Mouse (Mus musculus) macrophage (primary cell): ENCODE results near the gene Krt78. TPM values are rescaled to one million over a fixed set of nuclear protein-coding genes. Genes with fewer than 3 reads are reported as not detected.
"Not testable (repeated sequence)": the region's sequence is repeated elsewhere in the genome, so short reads cannot be mapped to it uniquely, and the experiment has no call there.

ENCODE experiments used
- H3K27ac ChIP-seq: fragments of 350-480 bp; formaldehyde crosslinking; 2 replicates; pipeline ENCODE4 v1.9.0; 2021
- H3K36me3 ChIP-seq: fragments of 350-480 bp; formaldehyde crosslinking; 2 replicates; pipeline ENCODE4 v1.9.0; 2021; ENCODE audit errors: inconsistent target
- H3K4me3 ChIP-seq: fragments of 350-480 bp; formaldehyde crosslinking; 2 replicates; pipeline ENCODE4 v1.9.0; 2021; ENCODE audit errors: inconsistent target
- H3K79me2 ChIP-seq: fragments of 350-480 bp; formaldehyde crosslinking; 2 replicates; pipeline ENCODE4 v1.9.0; 2021; ENCODE audit errors: inconsistent target
- WGBS: methylation state at CpG from one replicate; pipeline ENCODE4 v1.1.7; 2026; ENCODE audit warnings: inconsistent platforms; ENCODE audit not compliant: missing documents; 5-methylcytosine and 5-hydroxymethylcytosine counted together
- polyA plus RNA-seq: library from polyadenylated mRNA; stranded (reverse); fragments of 250-400 nt; gene quantifications from 3 replicates; pipeline ENCODE4 v1.2.4, GENCODE M21; 2018; ENCODE audit warnings: inconsistent platforms
- total RNA-seq, 78 experiments: library from RNA; depleted of rRNA; stranded (reverse); fragments of 250-400 nt; gene quantifications; 1 replicate in 9 of 78; 2 replicates in 24 of 78; 3 replicates in 43 of 78; 4 replicates in 2 of 78; pipeline ENCODE4 v1.2.4; 2018; ENCODE audit warnings: inconsistent platforms in 56 of 78

Krt78 gene
- not detected for total RNA-seq (2018; cell fraction: chromatin; rRNA removed)
- total RNA-seq (2018; cell fraction: cytosol; rRNA removed), result not detected
- not detected for total RNA-seq (2018; cell fraction: nucleus; rRNA removed)
- not detected in 3 replicates for polyA plus RNA-seq

DNA sequence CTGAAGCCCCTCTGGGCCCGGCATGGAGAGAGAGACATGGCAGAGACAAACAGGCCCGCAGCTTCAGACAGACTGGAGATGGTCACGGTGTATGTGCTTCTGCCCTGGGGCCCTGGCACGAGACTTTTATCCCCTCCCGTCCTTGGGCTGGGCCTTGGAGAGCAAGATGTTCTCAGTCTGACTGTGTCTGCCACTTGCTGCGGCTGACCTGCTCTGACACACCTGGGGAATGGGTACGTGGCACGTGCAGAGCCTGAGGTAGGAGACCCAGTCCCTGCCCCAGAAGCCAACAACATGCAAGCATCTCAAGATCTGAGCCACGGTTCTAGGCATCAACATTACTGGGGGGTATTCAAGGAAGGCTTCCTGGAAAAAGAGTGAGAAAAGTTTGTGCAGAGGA lies at the start of gene Krt78:
Krt78 (minus strand) TSS at position 101 of the 400 bp plus-strand sequence.
- Histone ChIP-seq H3K27ac (no peak within 1 kb of the TSS), H3K4me3 (no peak within 1 kb of the TSS), H3K36me3 (no peaks in the 10 kb centered on the region), H3K79me2 (no peaks in the 10 kb centered on the region)
- WGBS, result 89% methylated on average over 9 of the region's 9 CpGs

- Histone ChIP-seq H3K4me3 (no peak overlapping the region), H3K36me3 (no peaks in the 10 kb centered on the region), H3K79me2 (no peaks in the 10 kb centered on the region), H3K27ac (no peak overlapping the region)
- 74% methylated on average over 12 of the region's 12 CpGs for WGBS
These were observed 49.4 kb upstream of the Krt78 start for GRCm38 (mm10) chr15:102003516-102003915.

DNA sequence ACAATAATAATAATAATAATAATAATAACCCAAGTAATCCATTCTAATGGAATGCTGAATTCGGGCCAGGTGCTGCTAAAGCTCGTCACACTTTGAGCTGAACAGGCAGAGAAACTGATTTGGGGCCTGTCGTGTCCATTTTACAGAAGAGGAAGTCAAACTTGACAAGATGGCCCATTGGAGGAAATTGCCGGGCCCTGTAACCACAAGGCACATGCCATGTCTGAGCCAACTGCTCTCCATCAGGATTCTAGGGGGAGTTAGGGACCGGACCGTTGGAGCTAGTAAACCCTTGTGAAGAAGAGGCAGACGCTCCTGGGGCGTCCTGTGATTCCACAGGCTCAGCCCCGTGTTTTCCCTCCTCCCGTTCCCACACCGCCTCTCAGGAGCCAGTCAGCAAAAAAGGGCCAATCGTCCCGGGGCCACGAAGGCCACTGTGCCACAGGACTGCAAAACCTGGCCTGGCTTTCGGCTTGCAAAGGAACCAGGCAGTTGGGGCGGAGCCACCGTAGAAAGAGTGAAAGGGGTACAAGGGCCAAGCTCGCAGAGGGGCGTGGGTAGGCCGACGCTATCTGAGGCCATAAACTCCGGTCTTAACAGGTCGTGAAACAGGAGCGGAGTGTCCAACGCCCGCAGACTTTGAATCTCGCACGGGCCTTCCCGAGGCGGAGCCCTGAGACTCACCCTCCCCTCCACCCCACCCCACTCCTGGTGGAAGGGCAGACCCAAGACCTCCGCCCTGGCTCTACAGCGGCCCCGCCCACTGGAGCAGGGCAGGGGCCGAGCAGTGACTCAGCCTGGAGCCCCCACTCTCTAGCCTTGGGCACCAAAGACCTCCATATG lies 48.8 kb upstream of the Krt78 start:
- Histone ChIP-seq H3K79me2 (no peaks in the 10 kb centered on the region), H3K36me3 (no peaks in the 10 kb centered on the region), H3K27ac (no peak overlapping the region), H3K4me3 (no peak overlapping the region)
- 15% methylated on average over 33 of the region's 34 CpGs for WGBS

DNA sequence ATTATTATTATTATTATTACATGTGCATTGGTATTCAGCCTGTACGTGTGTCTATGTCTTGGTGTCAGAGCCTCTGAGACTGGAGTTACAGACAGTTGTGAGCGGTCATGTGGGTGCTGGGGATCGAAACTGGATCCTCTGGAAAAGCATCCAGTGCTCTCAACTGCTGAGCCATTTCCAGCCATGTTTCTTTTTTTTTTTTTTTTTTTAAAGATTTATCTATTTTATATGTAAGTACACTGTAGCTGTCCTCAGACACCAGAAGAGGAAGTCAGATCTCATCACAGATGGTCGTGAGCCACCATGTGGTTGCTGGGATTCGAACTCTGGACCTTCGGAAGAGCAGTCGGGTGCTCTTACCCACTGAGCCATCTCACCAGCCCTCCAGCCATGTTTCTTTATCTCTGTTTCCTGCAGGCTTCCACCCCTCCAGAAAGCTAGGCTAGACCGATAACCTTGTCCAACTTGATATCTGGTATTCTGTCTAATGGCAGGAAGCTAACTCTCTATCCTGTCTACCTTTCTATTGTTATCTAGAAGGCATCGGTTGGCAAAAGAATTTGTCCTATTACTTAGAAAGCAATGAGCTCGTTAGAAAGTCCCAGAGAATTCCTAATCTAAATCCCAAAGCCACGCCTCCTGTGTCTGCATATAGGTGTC lies 45.7 kb upstream of the Krt78 start:
- Histone ChIP-seq H3K36me3 (no peaks in the 10 kb centered on the region), H3K4me3 (no peak overlapping the region), H3K27ac (no peak overlapping the region), H3K79me2 (no peaks in the 10 kb centered on the region)
- WGBS, result 88% methylated on average over 11 of the region's 11 CpGs

GRCm38 (mm10) chr15:101999156-101999555 lies 45.1 kb upstream of the Krt78 start:
- 41% methylated on average over 11 of the region's 11 CpGs for WGBS
- Histone ChIP-seq H3K79me2 (no peaks in the 10 kb centered on the region), H3K4me3 (no peak overlapping the region), H3K36me3 (no peaks in the 10 kb centered on the region), H3K27ac (no peak overlapping the region)

- not testable (repeated sequence) for H3K27ac ChIP-seq, H3K4me3 ChIP-seq, H3K79me2 ChIP-seq, H3K36me3 ChIP-seq
- 100% methylated on average over 3 of the region's 11 CpGs for WGBS
These were observed 42.5 kb upstream of the Krt78 start for GRCm38 (mm10) chr15:101996450-101997078.

- H3K27ac ChIP-seq, result no peak overlapping the region
- no peaks in the 10 kb centered on the region for H3K79me2 ChIP-seq
- H3K4me3 ChIP-seq, result no peak overlapping the region
- 86% methylated on average over 4 of the region's 4 CpGs for WGBS
- no peaks in the 10 kb centered on the region for H3K36me3 ChIP-seq
These were observed 41.6 kb upstream of the Krt78 start for GRCm38 (mm10) chr15:101995484-101996236.

DNA sequence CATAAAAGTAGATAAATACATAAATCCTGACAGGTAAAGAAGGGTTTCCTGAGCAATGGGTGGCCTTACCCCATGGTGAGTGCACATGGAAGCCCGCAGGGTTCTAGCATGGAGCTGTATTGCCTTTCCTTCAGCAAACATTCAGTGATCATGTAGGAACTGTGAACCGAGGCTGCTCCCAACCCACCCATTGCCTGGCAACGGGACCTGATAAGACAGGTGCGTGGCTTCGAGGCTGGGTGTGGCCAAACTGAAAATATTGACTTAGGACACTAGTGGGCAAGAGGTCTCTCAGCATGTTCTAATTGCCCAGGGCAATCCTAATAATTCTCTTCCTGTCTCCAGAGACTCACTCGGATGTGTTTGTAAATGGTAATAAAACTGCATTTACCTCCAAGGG lies 40.3 kb upstream of the Krt78 start:
- no peak overlapping the region for H3K27ac ChIP-seq
- WGBS, result 93% methylated on average over 6 of the region's 6 CpGs
- no peak overlapping the region for H3K4me3 ChIP-seq
- H3K36me3 ChIP-seq, result no peaks in the 10 kb centered on the region
- no peaks in the 10 kb centered on the region for H3K79me2 ChIP-seq

DNA sequence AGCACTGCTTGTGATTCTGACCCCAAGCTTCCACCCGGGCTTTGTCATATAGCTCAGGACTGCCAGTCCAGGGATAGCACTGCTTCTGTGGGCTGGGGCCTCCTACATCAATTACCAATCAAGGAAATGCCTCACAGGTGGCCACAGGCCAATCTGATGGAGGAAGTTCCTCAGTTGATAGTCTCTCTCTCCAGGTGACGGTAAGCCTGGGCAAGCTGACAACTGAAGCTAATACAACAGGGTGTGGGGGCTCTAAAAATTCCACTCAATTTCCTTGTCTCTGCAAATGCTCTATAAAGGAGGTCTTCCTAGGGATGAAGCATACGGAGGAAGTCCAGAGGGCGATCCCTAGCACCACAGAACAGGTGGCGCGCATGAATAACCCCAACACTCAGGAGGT lies 36.9 kb upstream of the Krt78 start:
- no peaks in the 10 kb centered on the region for H3K36me3 ChIP-seq
- 84% methylated on average over 6 of the region's 6 CpGs for WGBS
- no peak overlapping the region for H3K4me3 ChIP-seq
- H3K79me2 ChIP-seq, result no peaks in the 10 kb centered on the region
- H3K27ac ChIP-seq, result no peak overlapping the region

- no peak overlapping the region for H3K27ac ChIP-seq
- WGBS, result 76% methylated on average over 8 of the region's 8 CpGs
- H3K79me2 ChIP-seq, result no peaks in the 10 kb centered on the region
- H3K36me3 ChIP-seq, result no peaks in the 10 kb centered on the region
- no peak overlapping the region for H3K4me3 ChIP-seq
These were observed 34.6 kb upstream of the Krt78 start for GRCm38 (mm10) chr15:101988714-101989113.

- 2% methylated on average over 10 of the region's 10 CpGs for WGBS
These were observed 34.0 kb upstream of the Krt78 start for GRCm38 (mm10) chr15:101988119-101988518.

DNA sequence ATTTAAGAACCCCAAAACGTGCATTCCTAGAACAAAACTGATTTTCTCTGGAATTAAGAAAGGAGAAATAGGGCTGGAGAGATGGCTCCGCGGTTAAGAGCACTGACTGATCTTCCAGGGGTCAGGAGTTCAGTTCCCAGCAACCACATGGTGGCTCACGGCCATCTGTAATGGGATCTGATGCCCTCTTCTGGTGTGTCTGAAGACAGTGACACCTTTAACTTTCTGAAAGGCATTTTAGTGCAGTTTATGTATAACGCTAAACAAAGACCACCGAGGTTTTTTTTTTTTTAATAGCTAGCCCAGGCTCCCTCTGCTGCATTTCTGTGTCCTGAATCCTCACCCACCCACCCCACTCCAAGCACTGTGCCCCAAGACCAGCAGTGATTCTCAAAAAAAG lies 30.7 kb upstream of the Krt78 start:
- no peaks in the 10 kb centered on the region for H3K79me2 ChIP-seq
- no peak overlapping the region for H3K4me3 ChIP-seq
- H3K27ac ChIP-seq, result no peak overlapping the region
- 6% methylated on average over 6 of the region's 6 CpGs for WGBS
- H3K36me3 ChIP-seq, result no peaks in the 10 kb centered on the region

More at GRCm38 (mm10) chr15:101988119-101988518, 34.0 kb upstream of the Krt78 start:
- Histone ChIP-seq H3K27ac (no peak overlapping the region), H3K79me2 (no peaks in the 10 kb centered on the region), H3K36me3 (no peaks in the 10 kb centered on the region), H3K4me3 (no peak overlapping the region)

DNA sequence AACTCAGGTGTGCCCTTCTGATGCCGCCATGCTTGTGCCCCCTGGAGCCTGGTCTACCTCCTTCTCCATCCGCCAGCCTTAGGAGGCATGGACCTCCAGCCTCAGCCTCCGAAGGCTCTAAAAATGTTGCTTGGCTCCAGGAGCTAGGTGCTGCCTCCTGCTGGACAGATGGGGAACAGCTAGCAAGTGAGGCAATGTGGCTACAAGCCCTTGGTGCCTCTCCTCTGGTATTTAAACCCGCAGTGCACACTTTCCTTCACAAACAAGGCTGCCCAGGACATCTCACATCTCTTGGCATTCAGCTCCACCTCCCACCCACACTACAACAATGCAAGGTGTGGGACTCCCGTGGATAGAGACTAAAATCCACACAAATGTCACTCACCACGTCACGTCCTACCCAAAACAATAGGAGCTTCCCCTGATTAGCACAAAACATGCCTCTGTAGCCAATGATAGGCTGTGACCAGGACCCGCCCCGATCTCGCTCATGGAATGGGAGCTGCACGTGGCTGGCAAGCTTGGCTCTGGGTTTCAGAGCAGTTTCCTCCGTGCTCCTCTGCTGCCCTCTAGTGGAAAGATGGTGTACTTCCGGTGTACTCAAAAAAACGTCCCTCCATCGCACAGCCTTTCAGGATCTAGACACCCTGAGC lies 30.0 kb upstream of the Krt78 start:
- no peaks in the 10 kb centered on the region for H3K36me3 ChIP-seq
- H3K4me3 ChIP-seq, result no peak overlapping the region; the same call in 1 of the 2 replicates
- H3K79me2 ChIP-seq, result no peaks in the 10 kb centered on the region
- peak overlapping the region; percentile 21 for H3K27ac ChIP-seq
- 4% methylated on average over 15 of the region's 15 CpGs for WGBS
